Mouse (Mus musculus) midbrain, embryonic 16.5 days (tissue): ENCODE data around the gene Sf3b4. TPM values are rescaled to one million over a fixed set of nuclear protein-coding genes. Genes with fewer than 3 reads are reported as not detected.

Source experiments
- ATAC-seq: fragments of 200-750 bp; cut with Nextera tagmentation; 2 replicates; pipeline ENCODE4 v1.8.0; 2017; ENCODE audit warnings: moderate TSS enrichment
- H3K27ac ChIP-seq: fragments of 300-500 bp; sonication (generic); 2 replicates; pipeline ENCODE4 v1.5.1; 2014; ENCODE audit warnings: mild to moderate bottlenecking, low read length, mixed read lengths
- H3K27me3 ChIP-seq: fragments of 300-500 bp; sonication (generic); 2 replicates; pipeline ENCODE4 v1.6.1; 2014; ENCODE audit warnings: low read depth, low read length, mixed read lengths; ENCODE audit not compliant: control insufficient read depth, insufficient read depth
- H3K36me3 ChIP-seq: fragments of 300-500 bp; sonication (generic); 2 replicates; pipeline ENCODE4 v1.6.1; 2014; ENCODE audit warnings: mild to moderate bottlenecking, low read length, moderate library complexity, mixed read lengths; ENCODE audit not compliant: control insufficient read depth, insufficient read depth
- H3K4me1 ChIP-seq: fragments of 300-500 bp; sonication (generic); 2 replicates; pipeline ENCODE4 v1.6.1; 2014; ENCODE audit warnings: mild to moderate bottlenecking, low read length, mixed read lengths; ENCODE audit not compliant: control insufficient read depth, insufficient read depth
- H3K4me2 ChIP-seq: fragments of 300-500 bp; sonication (generic); 2 replicates; pipeline ENCODE4 v1.6.1; 2014; ENCODE audit warnings: mild to moderate bottlenecking, low read length, mixed read lengths
- H3K4me3 ChIP-seq: fragments of 300-500 bp; sonication (generic); 2 replicates; pipeline ENCODE4 v1.5.1; 2014; ENCODE audit warnings: low read depth, mild to moderate bottlenecking, low read length, moderate library complexity, mixed read lengths
- H3K9ac ChIP-seq: fragments of 300-500 bp; sonication (generic); 2 replicates; pipeline ENCODE4 v1.6.1; 2014; ENCODE audit warnings: low read depth, low read length, mixed read lengths
- H3K9me3 ChIP-seq: fragments of 300-500 bp; sonication (generic); replicated peaks from 2 replicates; pipeline ENCODE4 v1.6.1; 2014; ENCODE audit warnings: mild to moderate bottlenecking, low read length, mixed read lengths; ENCODE audit not compliant: control insufficient read depth, poor library complexity, severe bottlenecking
- WGBS: fragments of 180-500 bp; shearing (Covaris S2); extraction: QIAGEN DNeasy Blood & Tissue Kit; methylation state at CpG from one replicate; pipeline ENCODE4 v1.1.7; 2014; 5-methylcytosine and 5-hydroxymethylcytosine counted together
- polyA plus RNA-seq: library from polyadenylated mRNA; unstranded; fragments of >200 nt; fragmentation: Nextera tagmentation; extraction: Ambion mirVana; gene quantifications from 2 replicates; pipeline ENCODE4 v1.2.1, GENCODE M21; 2015

The Sf3b4 gene
- 134 and 136 TPM in 2 replicates for polyA plus RNA-seq

GRCm38 (mm10) chr3:96172197-96173178 lies at the start of gene Sf3b4:
Gene Sf3b4 (plus strand): TSS chr3:96172332.
- Histone ChIP-seq H3K4me3 (peak within 1 kb of the TSS; percentile 64), H3K4me1 (peaks cover 31% of the 10 kb centered on the region), H3K27me3 (no peaks in the 10 kb centered on the region), H3K4me2 (peak within 1 kb of the TSS; percentile 94), H3K27ac (peak within 1 kb of the TSS; percentile 99), H3K9ac (peak within 1 kb of the TSS; percentile 79), H3K9me3 (no peaks in the 10 kb centered on the region), H3K36me3 (peaks cover 14% of the 10 kb centered on the region)
- under 1% methylated on average over 56 of the region's 58 CpGs for WGBS
- ATAC-seq: peak; percentile 94

DNA sequence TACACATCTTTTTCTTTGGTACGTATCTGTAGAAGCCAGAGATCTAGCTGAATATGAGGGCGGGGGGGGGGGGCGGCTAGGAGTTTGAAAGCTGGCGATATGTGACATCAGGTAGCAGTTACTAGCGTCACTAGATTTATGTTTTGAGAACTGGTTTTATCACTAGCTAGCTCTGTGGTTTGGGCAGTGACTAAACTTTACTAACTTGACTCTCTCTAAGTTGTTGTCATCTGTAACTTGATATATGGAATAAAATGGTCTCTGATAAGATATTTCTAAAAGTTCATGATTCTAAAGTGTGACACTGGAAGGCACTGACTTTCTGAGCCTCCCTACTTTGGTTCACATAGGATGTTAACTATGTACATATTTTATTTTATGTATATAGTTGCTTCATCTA lies 47.9 kb upstream of the Sf3b4 start:
- H3K27ac ChIP-seq: no peak overlapping the region
- ATAC-seq: no peak
- H3K4me3 ChIP-seq: no peak overlapping the region
- H3K9ac ChIP-seq: no peak overlapping the region
- no peaks in the 10 kb centered on the region for H3K36me3 ChIP-seq
- H3K4me2 ChIP-seq: no peak overlapping the region
- H3K4me1 ChIP-seq: no peaks in the 10 kb centered on the region
- no peaks in the 10 kb centered on the region for H3K27me3 ChIP-seq
- no peaks in the 10 kb centered on the region for H3K9me3 ChIP-seq
- 89% methylated on average over 5 of the region's 5 CpGs for WGBS

DNA sequence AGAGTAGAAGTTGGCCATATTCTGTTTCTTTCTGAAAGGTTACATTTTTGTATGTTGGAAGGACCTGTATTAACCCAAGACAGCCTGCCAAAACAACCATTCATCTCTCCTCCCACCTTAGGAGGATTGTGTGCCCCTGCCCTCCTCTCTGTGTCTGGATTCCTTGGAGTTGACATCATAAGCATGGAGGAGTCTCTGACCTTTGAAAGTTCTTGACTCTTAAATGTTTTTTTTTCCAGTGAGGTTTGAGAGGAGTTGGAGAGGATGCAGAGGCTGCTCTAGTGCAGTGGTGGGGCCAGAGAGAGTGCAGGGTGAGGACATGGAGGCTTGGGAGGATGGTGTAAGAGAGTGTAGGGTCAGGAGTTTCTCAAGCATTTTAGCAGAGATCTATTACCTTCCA lies 44.0 kb upstream of the Sf3b4 start:
- Histone ChIP-seq H3K27me3 (no peaks in the 10 kb centered on the region), H3K27ac (no peak overlapping the region), H3K4me3 (no peak overlapping the region), H3K9ac (no peak overlapping the region), H3K4me1 (no peaks in the 10 kb centered on the region), H3K4me2 (no peak overlapping the region), H3K9me3 (no peaks in the 10 kb centered on the region), H3K36me3 (no peaks in the 10 kb centered on the region)
- no peak for ATAC-seq

DNA sequence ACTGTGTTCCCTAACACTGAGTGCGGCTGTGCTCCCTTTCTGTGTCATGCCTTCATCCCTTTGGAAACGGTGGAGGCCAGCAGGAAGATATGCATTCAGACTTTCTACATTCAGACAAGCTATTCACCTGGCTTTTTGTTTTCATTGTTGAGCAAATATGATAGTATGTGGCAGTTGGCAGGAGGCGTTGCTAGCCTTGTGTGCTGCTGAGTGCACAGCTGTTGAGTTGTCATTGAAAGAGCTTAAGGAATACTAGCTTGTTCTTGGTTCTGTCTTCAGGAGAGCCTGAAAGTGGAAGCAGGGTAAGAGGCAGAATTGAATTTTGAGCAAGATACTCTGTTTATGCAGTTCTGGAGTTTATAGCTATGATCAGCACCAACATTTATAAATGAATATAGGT lies 39.7 kb upstream of the Sf3b4 start:
- Histone ChIP-seq H3K9me3 (no peaks in the 10 kb centered on the region), H3K27me3 (no peaks in the 10 kb centered on the region), H3K36me3 (0 out of 2 replicates have a peak, but pooled peaks cover 2% of the 10 kb centered on the region), H3K4me3 (no peak overlapping the region), H3K9ac (no peak overlapping the region), H3K27ac (no peak overlapping the region), H3K4me1 (no peaks in the 10 kb centered on the region), H3K4me2 (no peak overlapping the region)
- ATAC-seq: no peak
- WGBS: 81% methylated on average over 3 of the region's 3 CpGs

GRCm38 (mm10) chr3:96133327-96133905 lies 38.7 kb upstream of the Sf3b4 start:
- H3K27ac ChIP-seq: no peak overlapping the region
- ATAC-seq: no peak
- no peaks in the 10 kb centered on the region for H3K4me1 ChIP-seq
- H3K9ac ChIP-seq: no peak overlapping the region
- H3K4me3 ChIP-seq: no peak overlapping the region
- WGBS: 70% methylated on average over 11 of the region's 11 CpGs
- no peaks in the 10 kb centered on the region for H3K9me3 ChIP-seq
- no peaks in the 10 kb centered on the region for H3K27me3 ChIP-seq
- no peak overlapping the region for H3K4me2 ChIP-seq
- H3K36me3 ChIP-seq: 0 out of 2 replicates have a peak, but pooled peaks cover 2% of the 10 kb centered on the region

DNA sequence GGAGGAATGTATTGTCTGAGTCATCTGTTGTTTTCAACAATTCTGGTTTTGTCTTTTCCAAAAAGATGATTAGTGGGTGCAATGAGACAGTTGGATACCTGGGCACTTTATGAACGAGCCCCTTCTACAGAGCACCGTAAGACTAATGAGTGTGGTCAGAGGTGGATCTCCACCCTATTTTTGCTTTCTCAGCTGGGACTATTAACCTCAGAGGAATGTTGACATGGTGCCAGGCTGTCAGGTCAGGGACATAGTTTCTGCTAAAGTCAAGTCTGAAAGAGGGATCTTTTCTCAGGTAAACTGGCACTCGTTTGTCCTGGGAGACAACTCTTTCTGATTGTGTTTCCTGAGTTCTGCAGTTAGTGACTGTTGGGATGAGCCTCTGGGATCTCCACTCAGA lies 37.1 kb upstream of the Sf3b4 start:
- Histone ChIP-seq H3K9ac (no peak overlapping the region), H3K4me1 (no peaks in the 10 kb centered on the region), H3K4me3 (no peak overlapping the region), H3K9me3 (no peaks in the 10 kb centered on the region), H3K27me3 (no peaks in the 10 kb centered on the region), H3K27ac (no peak overlapping the region), H3K4me2 (no peak overlapping the region), H3K36me3 (0 out of 2 replicates have a peak, but pooled peaks cover 2% of the 10 kb centered on the region)
- ATAC-seq: no peak
- 86% methylated on average over 3 of the region's 3 CpGs for WGBS

DNA sequence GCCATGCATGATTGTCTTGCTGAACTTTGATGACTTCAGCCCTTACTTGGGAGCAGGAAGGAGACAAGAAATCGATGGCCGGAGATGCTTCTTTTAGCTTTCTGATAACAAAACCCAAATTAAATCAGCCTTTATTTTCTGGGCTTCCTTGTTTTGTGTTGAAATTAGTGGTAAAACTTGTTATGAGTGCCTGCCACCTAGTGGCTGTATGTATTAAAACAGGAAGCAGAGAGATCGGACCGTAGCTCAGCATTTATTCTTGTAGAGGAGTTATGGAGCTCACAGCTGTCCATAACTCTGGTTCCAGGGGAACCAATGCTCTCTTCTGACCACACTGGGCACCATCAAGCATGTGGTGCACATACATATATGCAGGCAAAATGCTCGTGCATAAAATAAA lies 24.2 kb upstream of the Sf3b4 start:
- H3K4me2 ChIP-seq: no peak overlapping the region
- ATAC-seq: no peak
- peak overlapping the region; percentile 26; the same call in 1 of the 2 replicates for H3K27ac ChIP-seq
- H3K36me3 ChIP-seq: peaks cover 16% of the 10 kb centered on the region
- no peak overlapping the region for H3K4me3 ChIP-seq
- no peak overlapping the region for H3K9ac ChIP-seq
- 0 out of 2 replicates have a peak, but pooled peaks cover 2% of the 10 kb centered on the region for H3K4me1 ChIP-seq
- no peaks in the 10 kb centered on the region for H3K27me3 ChIP-seq
- WGBS: 20% methylated on average over 5 of the region's 5 CpGs
- H3K9me3 ChIP-seq: no peaks in the 10 kb centered on the region

- no peaks in the 10 kb centered on the region for H3K27me3 ChIP-seq
- 89% methylated on average over 7 of the region's 7 CpGs for WGBS
- no peak overlapping the region for H3K27ac ChIP-seq
- no peak for ATAC-seq
- H3K4me2 ChIP-seq: no peak overlapping the region
- H3K36me3 ChIP-seq: peaks cover 17% of the 10 kb centered on the region; the same call in 1 of the 2 replicates
- no peak overlapping the region for H3K9ac ChIP-seq
- H3K4me3 ChIP-seq: no peak overlapping the region
- H3K4me1 ChIP-seq: 0 out of 2 replicates have a peak, but pooled peaks cover 2% of the 10 kb centered on the region
- no peaks in the 10 kb centered on the region for H3K9me3 ChIP-seq
These were observed 20.3 kb upstream of the Sf3b4 start for GRCm38 (mm10) chr3:96151836-96152235.

DNA sequence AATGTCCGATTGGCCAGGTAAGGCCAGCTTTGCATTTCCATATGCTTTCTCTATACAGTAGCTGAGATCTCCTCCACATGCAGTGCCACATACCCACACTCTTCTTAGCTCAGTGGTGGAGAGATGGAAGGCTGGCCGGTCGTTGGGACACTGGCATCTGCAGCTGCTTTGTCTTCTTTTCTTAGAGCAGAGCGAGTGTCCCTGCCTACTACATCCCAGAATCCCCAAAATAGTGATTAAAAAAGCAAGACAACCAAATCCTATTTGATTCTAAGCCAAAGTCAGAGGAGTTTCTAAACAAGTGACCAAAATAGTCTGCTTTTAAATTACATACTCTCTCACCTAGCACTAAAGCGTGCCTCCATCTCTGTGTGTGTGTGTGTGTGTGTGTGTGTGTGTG lies 19.5 kb upstream of the Sf3b4 start:
- no peak overlapping the region for H3K9ac ChIP-seq
- peaks cover 17% of the 10 kb centered on the region; the same call in 1 of the 2 replicates for H3K36me3 ChIP-seq
- H3K27me3 ChIP-seq: no peaks in the 10 kb centered on the region
- ATAC-seq: no peak
- H3K4me1 ChIP-seq: 0 out of 2 replicates have a peak, but pooled peaks cover 2% of the 10 kb centered on the region
- no peak overlapping the region for H3K4me2 ChIP-seq
- no peak overlapping the region for H3K4me3 ChIP-seq
- no peaks in the 10 kb centered on the region for H3K9me3 ChIP-seq
- H3K27ac ChIP-seq: no peak overlapping the region
- WGBS: 86% methylated on average over 5 of the region's 5 CpGs
